Mouse (Mus musculus) forebrain, postnatal 0 days (tissue): ENCODE measurements around the gene Xrra1. TPM values are rescaled to one million over a fixed set of nuclear protein-coding genes. Genes with fewer than 3 reads are reported as not detected.
A peak's percentile ranks its signal among the peaks of the same experiment; 100 is the strongest.

Source experiments
- ATAC-seq: fragments of 200-750 bp; cut with Nextera tagmentation; 2 replicates; pipeline ENCODE4 v1.8.0; 2017; ENCODE audit warnings: mild to moderate bottlenecking, moderate library complexity
- DNase-seq: peaks from one replicate; pipeline ENCODE4 v3.0.0-alpha.2; 2015
- H3K27ac ChIP-seq: fragments of 300-500 bp; sonication (generic); 2 replicates; pipeline ENCODE4 v1.5.1; 2014; ENCODE audit warnings: low read depth, mild to moderate bottlenecking, antibody characterized with exemption, low read length, moderate library complexity, mixed read lengths
- H3K27me3 ChIP-seq: fragments of 300-500 bp; sonication (generic); 2 replicates; pipeline ENCODE4 v1.6.1; 2014; ENCODE audit warnings: mild to moderate bottlenecking, low read length, mixed read lengths; ENCODE audit not compliant: insufficient read depth
- H3K36me3 ChIP-seq: fragments of 300-500 bp; sonication (generic); 2 replicates; pipeline ENCODE4 v1.6.1; 2014; ENCODE audit warnings: mild to moderate bottlenecking, moderate library complexity; ENCODE audit not compliant: insufficient read depth
- H3K4me1 ChIP-seq: fragments of 300-500 bp; sonication (generic); 2 replicates; pipeline ENCODE4 v1.6.1; 2014; ENCODE audit warnings: antibody characterized with exemption; ENCODE audit not compliant: insufficient read depth
- H3K4me2 ChIP-seq: fragments of 300-500 bp; sonication (generic); 2 replicates; pipeline ENCODE4 v1.6.1; 2014; ENCODE audit warnings: low read depth, mild to moderate bottlenecking, moderate library complexity
- H3K4me3 ChIP-seq: fragments of 300-500 bp; sonication (generic); 2 replicates; pipeline ENCODE4 v1.5.1; 2014; ENCODE audit warnings: low read depth, low read length, mixed read lengths
- H3K9ac ChIP-seq: fragments of 300-500 bp; sonication (generic); 2 replicates; pipeline ENCODE4 v1.6.1; 2014; ENCODE audit warnings: mild to moderate bottlenecking
- H3K9me3 ChIP-seq: fragments of 300-500 bp; sonication (generic); 2 replicates; pipeline ENCODE4 v1.6.1; 2016; ENCODE audit warnings: low read length
- CTCF ChIP-seq: sonication (generic); IDR thresholded peaks from 2 replicates; pipeline ENCODE4 v1.5.1; 2016; ENCODE audit warnings: antibody characterized with exemption, control low read depth, low read depth
- WGBS: fragments of 180-500 bp; shearing (Covaris S2); extraction: QIAGEN DNeasy Blood & Tissue Kit; methylation state at CpG from one replicate; pipeline ENCODE4 v1.1.7; 2014; 5-methylcytosine and 5-hydroxymethylcytosine counted together
- polyA plus RNA-seq: library from polyadenylated mRNA; unstranded; fragments of >200 nt; fragmentation: Nextera tagmentation; extraction: Ambion mirVana; gene quantifications from 2 replicates; pipeline ENCODE4 v1.2.1, GENCODE M21; 2015
- total RNA-seq: library from RNA; depleted of rRNA; stranded (reverse); fragments of >200 nt; gene quantifications from 2 replicates; pipeline ENCODE4 v1.2.3, GENCODE M21; 2014

Gene Xrra1
- total and polyA plus RNA-seq, 2 experiments from 2014 or later: 2.0 TPM

GRCm38 (mm10) chr7:99823045-99823663, 35.8 kb upstream of the Xrra1 start:
- TF ChIP-seq CTCF: no peak
- no peak for DNase-seq
- Histone ChIP-seq H3K27ac (no peak overlapping the region), H3K36me3 (no peaks in the 10 kb centered on the region), H3K4me1 (no peaks in the 10 kb centered on the region), H3K9me3 (no peaks in the 10 kb centered on the region), H3K9ac (no peak overlapping the region), H3K27me3 (no peaks in the 10 kb centered on the region), H3K4me2 (no peak overlapping the region), H3K4me3 (no peak overlapping the region)
- 86% methylated on average over 10 of the region's 10 CpGs for WGBS
- ATAC-seq: no peak

DNA sequence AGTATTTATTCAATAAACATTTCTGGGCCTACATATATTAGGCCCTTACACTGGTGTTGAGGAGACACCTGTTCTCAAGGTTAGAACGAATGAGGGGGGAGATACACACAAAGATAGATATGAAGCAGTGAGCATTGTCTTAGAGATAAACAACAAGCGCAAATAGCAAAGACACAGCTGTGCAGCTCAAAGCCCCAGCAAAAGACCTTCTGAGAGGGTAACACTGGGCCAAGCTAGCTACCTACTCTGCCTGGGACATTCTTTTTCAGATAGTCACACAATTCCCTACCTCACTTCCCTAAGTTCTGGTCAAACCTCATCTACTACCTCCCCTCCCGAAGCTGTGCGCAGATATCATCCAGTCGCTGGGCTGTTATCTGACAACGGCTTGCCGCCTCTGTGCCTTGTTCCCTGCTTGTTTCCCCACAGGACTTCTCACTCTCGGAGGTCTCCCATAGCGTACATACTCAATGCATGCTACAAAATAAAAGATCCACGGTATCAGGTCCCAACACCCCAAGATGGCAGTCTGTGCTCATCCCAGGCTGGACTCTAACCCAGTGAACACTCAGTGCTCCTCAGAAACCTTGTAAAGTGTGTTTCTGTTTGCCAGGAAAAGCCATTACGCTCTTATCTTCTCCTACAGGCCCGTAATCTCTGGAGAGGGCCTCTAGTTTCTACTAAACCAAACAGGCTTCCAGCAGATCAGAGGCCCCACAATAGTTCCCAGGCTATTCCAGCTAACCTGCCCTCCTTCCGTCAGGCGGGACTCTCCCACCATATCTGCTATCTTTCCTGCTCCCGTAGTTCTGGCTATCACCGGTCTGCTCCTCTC, 34.0 kb upstream of the Xrra1 start:
- Histone ChIP-seq H3K27ac (no peak overlapping the region), H3K9ac (no peak overlapping the region), H3K27me3 (no peaks in the 10 kb centered on the region), H3K9me3 (no peaks in the 10 kb centered on the region), H3K4me1 (no peaks in the 10 kb centered on the region), H3K4me2 (no peak overlapping the region), H3K4me3 (no peak overlapping the region), H3K36me3 (no peaks in the 10 kb centered on the region)
- DNase-seq: no peak
- WGBS: 93% methylated on average over 16 of the region's 16 CpGs
- no peak for TF ChIP-seq CTCF
- ATAC-seq: no peak

DNA sequence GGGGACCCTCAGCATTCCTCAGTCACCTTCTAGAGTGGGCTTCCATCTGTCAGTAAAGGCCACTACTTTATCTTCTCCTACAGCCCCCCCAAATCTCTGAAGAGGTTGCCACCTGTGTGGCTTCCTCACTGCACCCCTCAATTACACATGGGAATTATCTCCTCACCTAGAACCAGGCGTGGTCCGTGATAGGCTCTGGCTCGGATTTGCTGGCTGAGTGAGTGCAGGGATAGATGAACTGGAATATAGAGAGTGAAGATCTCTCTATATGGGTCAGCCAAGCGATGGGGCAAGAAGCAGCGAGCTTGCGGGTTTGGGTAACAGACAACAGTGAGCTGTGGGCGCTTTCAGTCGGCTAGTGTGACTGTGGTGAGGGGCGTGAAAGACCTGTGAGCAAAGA, 33.4 kb upstream of the Xrra1 start:
- Histone ChIP-seq H3K36me3 (no peaks in the 10 kb centered on the region), H3K9me3 (no peaks in the 10 kb centered on the region), H3K27me3 (no peaks in the 10 kb centered on the region), H3K4me1 (no peaks in the 10 kb centered on the region), H3K9ac (no peak overlapping the region), H3K4me3 (no peak overlapping the region), H3K27ac (no peak overlapping the region), H3K4me2 (no peak overlapping the region)
- no peak for TF ChIP-seq CTCF
- WGBS: 89% methylated on average over 9 of the region's 9 CpGs
- ATAC-seq (no peak), DNase-seq (no peak)

DNA sequence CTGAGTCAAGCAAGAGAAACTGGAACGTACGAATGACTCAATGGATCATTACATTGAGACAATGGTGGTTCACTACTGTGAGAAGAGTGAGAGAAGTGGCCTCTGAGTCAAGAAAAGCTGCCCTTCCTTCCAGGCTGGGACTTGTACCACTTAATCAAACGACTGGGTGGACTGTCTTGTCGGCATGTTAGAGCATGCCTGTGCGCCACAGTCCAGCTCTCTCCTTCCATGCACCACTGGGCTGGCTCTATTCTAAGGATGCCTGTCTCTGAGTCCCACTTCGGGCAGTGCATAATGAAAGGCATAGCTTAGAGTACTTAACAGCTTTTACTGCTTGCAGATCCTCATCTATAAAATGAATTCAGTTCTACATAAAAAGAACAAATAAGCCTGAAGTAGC, 32.8 kb upstream of the Xrra1 start:
- Histone ChIP-seq H3K9me3 (no peaks in the 10 kb centered on the region), H3K4me2 (no peak overlapping the region), H3K4me1 (no peaks in the 10 kb centered on the region), H3K36me3 (no peaks in the 10 kb centered on the region), H3K9ac (no peak overlapping the region), H3K4me3 (no peak overlapping the region), H3K27ac (no peak overlapping the region), H3K27me3 (no peaks in the 10 kb centered on the region)
- DNase-seq (no peak), ATAC-seq (no peak)
- TF ChIP-seq CTCF: no peak
- WGBS: 65% methylated on average over 6 of the region's 6 CpGs

- H3K9ac ChIP-seq: peak within 1 kb of the TSS; percentile 54
- no peaks in the 10 kb centered on the region for H3K9me3 ChIP-seq
- peak within 1 kb of the TSS; percentile 61 for H3K4me2 ChIP-seq
- under 1% methylated on average over 26 of the region's 26 CpGs for WGBS
- peak within 1 kb of the TSS; percentile 39 for H3K4me3 ChIP-seq
- DNase-seq: peak; percentile 83
- H3K27me3 ChIP-seq: no peaks in the 10 kb centered on the region
- peak; percentile 35; the same call in 1 of the 2 replicates for TF ChIP-seq CTCF
- H3K36me3 ChIP-seq: no peaks in the 10 kb centered on the region
- ATAC-seq: peak; percentile 99
- no peak within 1 kb of the TSS for H3K27ac ChIP-seq
- no peaks in the 10 kb centered on the region for H3K4me1 ChIP-seq
Measured at GRCm38 (mm10) chr7:99828083-99828570, 30.8 kb upstream of the Xrra1 start, which contains the start of gene Neu3. Gene Neu3, minus strand, starts transcription at chr7:99828417.

- Histone ChIP-seq H3K9me3 (no peaks in the 10 kb centered on the region), H3K27ac (no peak overlapping the region), H3K4me2 (no peak overlapping the region), H3K36me3 (peaks cover 18% of the 10 kb centered on the region), H3K4me3 (no peak overlapping the region), H3K4me1 (no peaks in the 10 kb centered on the region), H3K27me3 (no peaks in the 10 kb centered on the region), H3K9ac (no peak overlapping the region)
- ATAC-seq: no peak
- TF ChIP-seq CTCF: no peak
- no peak for DNase-seq
- WGBS: 81% methylated on average over 5 of the region's 5 CpGs
Measured at GRCm38 (mm10) chr7:99833115-99833845, 25.6 kb upstream of the Xrra1 start.

- Histone ChIP-seq H3K9ac (no peak overlapping the region), H3K4me1 (no peaks in the 10 kb centered on the region), H3K9me3 (no peaks in the 10 kb centered on the region), H3K4me2 (no peak overlapping the region), H3K27ac (no peak overlapping the region), H3K4me3 (no peak overlapping the region), H3K36me3 (peaks cover 23% of the 10 kb centered on the region), H3K27me3 (no peaks in the 10 kb centered on the region)
- 90% methylated on average over 2 of the region's 2 CpGs for WGBS
- no peak for TF ChIP-seq CTCF
- no peak for ATAC-seq
- DNase-seq: no peak
Measured at GRCm38 (mm10) chr7:99833846-99834222, 25.1 kb upstream of the Xrra1 start.
